Mouse (Mus musculus) left cerebral cortex, adult 8-10 months (tissue): Measurements from ENCODE around the gene Gng13. TPM values are rescaled to one million over a fixed set of nuclear protein-coding genes. Genes with fewer than 3 reads are reported as not detected.

Experiments used
- microRNA-seq, 2 experiments: library from miRNA; unstranded; fragments of <30 nt; microRNA quantifications; one replicate each; pipeline ENCODE4 v1.2.0; 2022
- total RNA-seq, 4 experiments: library from RNA; stranded (reverse); gene quantifications; 2 replicates each; pipeline ENCODE4 v1.2.4; 2022

The Gng13 gene
- total RNA-seq, 4 experiments from 2014 or later = 125 to 148 (median 137) TPM

Small RNAs within 50 kb of the gene (microRNA-seq; reads per million reads assigned to microRNA genes)
- 0 reads per million in 2 experiments for gene Gm25083

Other genes with a start within 250 kb of the Gng13 start
- 1 to 10 TPM; 1.4 to 1.7 (median 1.5) TPM for gene Sstr5, start 219.9 kb upstream of the Gng13 start, total RNA-seq
- 10 to 100 TPM; 49.8 to 68.7 (median 54.9) TPM for gene Sox8, start 146.5 kb upstream of the Gng13 start, total RNA-seq
- gene Lmf1, start 138.1 kb upstream of the Gng13 start, total RNA-seq = 10 to 100 TPM; 22.0 to 26.3 (median 24.6) TPM
- 1 to 10 TPM; 1.8 to 3.1 (median 2.1) TPM for gene Chtf18, start 10.2 kb downstream of the Gng13 start, total RNA-seq
- gene Rpusd1, start 10.5 kb downstream of the Gng13 start, total RNA-seq = 10 to 100 TPM; 55.9 to 61.2 (median 58.2) TPM
- gene Mslnl, start 18.9 kb downstream of the Gng13 start, total RNA-seq = 1 to 10 TPM in 1 of 4 experiments, under 1 TPM in 3; 0.30 to 1.1 (median 0.70) TPM
- gene Msln, start 37.2 kb downstream of the Gng13 start, total RNA-seq = 1 to 10 TPM; 2.3 to 4.9 (median 2.6) TPM
- gene Narfl, start 56.6 kb downstream of the Gng13 start, total RNA-seq = 10 to 100 TPM; 32.1 to 40.6 (median 37.2) TPM
- 100 to 1,000 TPM; 120 to 140 (median 140) TPM for gene Haghl, start 68.5 kb downstream of the Gng13 start, total RNA-seq
- gene Ccdc78, start 69.4 kb downstream of the Gng13 start, total RNA-seq = under 1 TPM in 3 of 4 experiments, not detected in 1; 0.37 to 0.84 (median 0.37) TPM
- 10 to 100 TPM; 83.6 to 99.1 (median 88.6) TPM for gene Fam173a, start 75.7 kb downstream of the Gng13 start, total RNA-seq
- 1 to 10 TPM in 2 of 4 experiments, not detected in 2; 1.8 to 3.3 TPM for gene AC134908.4, start 78.5 kb downstream of the Gng13 start, total RNA-seq
- 10 to 100 TPM; 83.0 to 89.4 (median 88.3) TPM for gene Metrn, start 80.0 kb downstream of the Gng13 start, total RNA-seq
- 100 to 1,000 TPM; 603 to 725 (median 681) TPM for gene Fbxl16, start 91.9 kb downstream of the Gng13 start, total RNA-seq
- gene Wdr24, start 106.5 kb downstream of the Gng13 start, total RNA-seq = 10 to 100 TPM; 22.1 to 28.5 (median 26.8) TPM
- gene Jmjd8, start 111.7 kb downstream of the Gng13 start, total RNA-seq = 10 to 100 TPM; 52.6 to 63.8 (median 56.4) TPM
- gene Stub1, start 116.2 kb downstream of the Gng13 start, total RNA-seq = 100 to 1,000 TPM; 168 to 175 (median 172) TPM
- 10 to 100 TPM; 32.6 to 42.3 (median 37.5) TPM for gene Rhbdl1, start 120.1 kb downstream of the Gng13 start, total RNA-seq
- 10 to 100 TPM; 19.4 to 25.5 (median 21.2) TPM for gene Gm20683, start 124.6 kb downstream of the Gng13 start, total RNA-seq
- gene Rhot2, start 127.7 kb downstream of the Gng13 start, total RNA-seq = 10 to 100 TPM; 59.9 to 86.5 (median 78.9) TPM
- gene Wdr90, start 144.3 kb downstream of the Gng13 start, total RNA-seq = 10 to 100 TPM; 23.4 to 29.1 (median 24.5) TPM
- 10 to 100 TPM; 16.8 to 25.2 (median 19.0) TPM for gene Mcrip2, start 151.6 kb downstream of the Gng13 start, total RNA-seq
- 10 to 100 TPM; 31.4 to 37.3 (median 34.6) TPM for gene Mettl26, start 157.9 kb downstream of the Gng13 start, total RNA-seq
- 1 to 10 TPM; 1.4 to 3.2 (median 1.5) TPM for gene Wfikkn1, start 163.7 kb downstream of the Gng13 start, total RNA-seq
- gene Rab40c, start 202.6 kb downstream of the Gng13 start, total RNA-seq = 10 to 100 TPM; 39.7 to 46.1 (median 45.1) TPM
- gene Pigq, start 227.8 kb downstream of the Gng13 start, total RNA-seq = 100 to 1,000 TPM; 104 to 113 (median 104) TPM
- under 1 TPM; 0.41 to 0.74 (median 0.48) TPM for gene Nhlrc4, start 227.8 kb downstream of the Gng13 start, total RNA-seq
- gene A930017K11Rik, start 235.4 kb downstream of the Gng13 start, total RNA-seq = 1 to 10 TPM in 3 of 4 experiments, under 1 TPM in 1; 0.63 to 1.8 (median 1.4) TPM